9 mouse cellular contexts compared by ENCODE assay signal in the genomic region with DNA sequence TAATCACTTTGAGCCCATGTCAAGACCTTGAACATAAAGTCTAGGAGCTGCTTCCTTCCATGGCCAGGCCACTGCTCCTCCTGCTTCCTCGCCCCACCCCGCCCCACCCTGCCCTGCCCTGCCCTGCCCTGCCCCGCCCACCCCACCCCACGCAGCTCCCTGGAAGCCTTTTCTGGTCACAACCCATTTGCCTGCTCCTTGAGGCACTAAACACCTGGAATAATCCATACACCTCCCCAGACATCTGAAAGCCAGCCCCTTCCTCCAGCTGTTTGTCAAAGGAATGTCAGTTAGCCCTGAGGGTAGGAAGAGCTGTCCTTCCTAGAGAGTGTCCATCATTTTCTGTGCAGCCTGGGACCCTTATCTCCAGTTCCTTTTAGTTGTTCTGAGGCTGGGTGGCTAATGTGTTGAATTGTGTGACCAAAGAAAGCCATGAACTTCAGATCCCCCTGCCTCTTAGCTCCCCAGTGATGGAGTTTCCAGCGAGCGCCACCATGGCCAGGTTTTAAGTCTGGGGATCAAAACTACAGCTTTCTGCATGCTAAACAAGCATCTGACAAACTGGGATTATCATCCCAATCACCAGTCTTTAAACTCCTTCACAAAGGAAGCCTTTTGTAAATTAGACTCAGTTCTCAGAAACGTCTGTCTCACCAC. TPM values are rescaled to one million over a fixed set of nuclear protein-coding genes. Genes with fewer than 3 reads are reported as not detected.
A peak's percentile ranks its signal among the peaks of the same experiment; 100 is the strongest.
DNase-seq lines count a peak whose midpoint lies in the region; ATAC-seq lines count a peak whose summit lies in the region.
"Not testable (repeated sequence)": the region's sequence is repeated elsewhere in the genome, so short reads cannot be mapped to it uniquely, and the experiment has no call there.
"Had no signal": no experiment of that assay in that cellular context is flagged by ENCODE, and none has a peak within 500 bp of the region (broad histone marks: within the 10 kb centered on the region; RNA-seq: fewer than 3 reads in every experiment).

No protein-coding gene starts in this region.

- H3K9ac ChIP-seq in hindbrain, embryonic 13.5 days; liver, embryonic 16.5 days (ENCODE audit: low read depth, low read length); midbrain, embryonic 16.5 days (ENCODE audit: low read depth, low read length); stomach, embryonic 14.5 days (replicated peaks; ENCODE audit: low read depth, low read length): not testable (repeated sequence)

- H3K4me1 ChIP-seq in hindbrain, embryonic 13.5 days (replicated peaks); liver, embryonic 16.5 days (ENCODE audit: control insufficient read depth, low read depth, low read length); midbrain, embryonic 16.5 days (ENCODE audit: control insufficient read depth, insufficient read depth, low read length); stomach, embryonic 14.5 days (ENCODE audit: control insufficient read depth, insufficient read depth, low read length): not testable (repeated sequence)

- peak; percentile 84 for ATAC-seq in hindbrain, embryonic 13.5 days (ENCODE audit: low FRiP score)
- peak; percentile 72 for ATAC-seq in liver, embryonic 16.5 days (ENCODE audit: low read depth)
- ATAC-seq in midbrain, embryonic 16.5 days, result peak; percentile 83
- ATAC-seq in stomach, embryonic 14.5 days (ENCODE audit: insufficient number of reproducible peaks, insufficient read depth, low FRiP score, low read depth), result peak; percentile 63; the same call in 1 of the 2 replicates

- not testable (repeated sequence) for H3K4me2 ChIP-seq in hindbrain, embryonic 13.5 days; liver, embryonic 16.5 days (ENCODE audit: low read depth, low read length); midbrain, embryonic 16.5 days (ENCODE audit: low read length); stomach, embryonic 14.5 days (replicated peaks; ENCODE audit: low read depth, low read length)

- peak; percentile 23 for DNase-seq in T-cell, adult 2 months (ENCODE audit: low spot score)
- peak; percentile 45 to 47 for DNase-seq in cerebellum, postnatal 4 days (ENCODE audit: low spot score in 2 of 2)
- peak; percentile 36 for DNase-seq in gastrocnemius, postnatal 14 days
- DNase-seq in kidney, postnatal 4 days, result peak; percentile 30 to 32

- H3K27ac ChIP-seq in hindbrain, embryonic 13.5 days; liver, embryonic 16.5 days (ENCODE audit: low read length); midbrain, embryonic 16.5 days (ENCODE audit: low read length); stomach, embryonic 14.5 days (ENCODE audit: low read length): not testable (repeated sequence)

- 52% methylated on average over 3 of the region's 7 CpGs for WGBS in hindbrain, embryonic 13.5 days
- WGBS in liver, embryonic 16.5 days (ENCODE audit: insufficient replicate concordance), result no CpG with 5 or more reads among the region's 7 CpGs
- WGBS in midbrain, embryonic 16.5 days, result no CpG with 5 or more reads among the region's 7 CpGs
- no CpG with 5 or more reads among the region's 7 CpGs for WGBS in stomach, embryonic 14.5 days

- H3K36me3 ChIP-seq in hindbrain, embryonic 13.5 days; liver, embryonic 16.5 days (ENCODE audit: control insufficient read depth, insufficient read depth); midbrain, embryonic 16.5 days (ENCODE audit: control insufficient read depth, insufficient read depth, low read length); stomach, embryonic 14.5 days (ENCODE audit: control insufficient read depth, insufficient read depth, low read length): not testable (repeated sequence)

- H3K4me3 ChIP-seq in hindbrain, embryonic 13.5 days; liver, embryonic 16.5 days (ENCODE audit: low read depth, low read length); midbrain, embryonic 16.5 days (ENCODE audit: low read depth, low read length); stomach, embryonic 14.5 days (ENCODE audit: low read depth, low read length): not testable (repeated sequence)

- not testable (repeated sequence) for H3K9me3 ChIP-seq in hindbrain, embryonic 13.5 days; liver, embryonic 16.5 days (replicated peaks; ENCODE audit: control insufficient read depth, low read length); midbrain, embryonic 16.5 days (replicated peaks; ENCODE audit: control insufficient read depth, low read length, poor library complexity, severe bottlenecking); stomach, embryonic 14.5 days (ENCODE audit: control insufficient read depth, low read depth, low read length)

- intact Hi-C loops in gastrocnemius, postnatal 14 days (cut with DNase I; ENCODE audit: low total_unique reads), result not testable (repeated sequence)

- not testable (repeated sequence) for H3K27me3 ChIP-seq in hindbrain, embryonic 13.5 days; liver, embryonic 16.5 days (ENCODE audit: control insufficient read depth, insufficient read depth, low read depth, low read length); midbrain, embryonic 16.5 days (ENCODE audit: control insufficient read depth, insufficient read depth, low read depth, low read length); stomach, embryonic 14.5 days (ENCODE audit: control insufficient read depth, insufficient read depth, low read length)

RNA-seq across cellular contexts. Expression of a gene that starts 25.8 kb away (rescaled TPM):
- under 1 TPM in 1 of 2 experiments, not detected in 1; 0.16 TPM for total RNA-seq in gastrocnemius, postnatal 14 days (2021)
- 0.09 and 0.13 TPM in 2 replicates for polyA plus RNA-seq in hindbrain, embryonic 13.5 days (2015; fragmentation: Nextera tagmentation; extraction: Ambion mirVana)
- not detected in 2 replicates for polyA plus RNA-seq in liver, embryonic 16.5 days (2015; fragmentation: Nextera tagmentation; extraction: Ambion mirVana)
- polyA plus RNA-seq in midbrain, embryonic 16.5 days (2015; fragmentation: Nextera tagmentation; extraction: Ambion mirVana), result 0.37 TPM in 1 of 2 replicates, not detected in the other
- 0.29 TPM in 1 of 2 replicates, not detected in the other for polyA plus RNA-seq in stomach, embryonic 14.5 days (2014; fragmentation: Nextera tagmentation; extraction: Ambion mirVana)
- polyA plus RNA-seq: lung, postnatal 0 days had no signal
